ENCODE assay signal across 12 mouse cellular contexts in the genomic region with DNA sequence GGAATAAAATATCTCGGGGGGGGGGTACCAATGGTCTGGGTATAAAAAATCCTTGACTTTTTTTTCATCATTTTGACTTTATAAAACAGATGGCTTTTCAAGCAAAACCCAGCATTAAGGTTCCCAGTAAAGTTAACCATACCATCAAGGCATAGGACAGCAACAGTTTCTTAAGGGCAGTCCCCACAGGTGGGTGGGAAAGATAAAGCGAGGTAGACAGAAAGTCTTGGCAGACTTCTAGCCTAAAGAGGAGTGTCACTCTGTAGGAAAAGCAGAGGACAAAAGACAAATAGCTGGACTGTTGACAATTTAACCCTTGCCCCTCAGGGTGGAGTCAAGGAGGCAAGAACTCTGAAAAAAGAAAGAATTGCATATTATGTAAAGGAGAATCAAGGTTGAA. TPM values are rescaled to one million over a fixed set of nuclear protein-coding genes. Genes with fewer than 3 reads are reported as not detected.
DNase-seq lines count a peak whose midpoint lies in the region; ATAC-seq lines count a peak whose summit lies in the region.
"Had no signal": no experiment of that assay in that cellular context is flagged by ENCODE, and none has a peak within 500 bp of the region (broad histone marks: within the 10 kb centered on the region; RNA-seq: fewer than 3 reads in every experiment).

No protein-coding gene starts in this region.

- H3K27me3 ChIP-seq in embryonic facial prominence, embryonic 12.5 days: no peaks in the 10 kb centered on the region
- no peaks in the 10 kb centered on the region for H3K27me3 ChIP-seq in embryonic facial prominence, embryonic 10.5 days (replicated peaks; ENCODE audit: low read depth, poor library complexity, severe bottlenecking)
- H3K27me3 ChIP-seq in midbrain, embryonic 10.5 days (ENCODE audit: low read depth, poor library complexity, severe bottlenecking): no peaks in the 10 kb centered on the region
- H3K27me3 ChIP-seq in midbrain, embryonic 15.5 days (replicated peaks): no peaks in the 10 kb centered on the region
- H3K27me3 ChIP-seq in hindbrain, embryonic 15.5 days: no peaks in the 10 kb centered on the region

- 82% methylated on average over 2 of the region's 2 CpGs for WGBS in embryonic facial prominence, embryonic 12.5 days
- WGBS in embryonic facial prominence, embryonic 10.5 days: 86% methylated on average over 2 of the region's 2 CpGs
- WGBS in midbrain, embryonic 10.5 days: 89% methylated on average over 2 of the region's 2 CpGs
- 89% methylated on average over 2 of the region's 2 CpGs for WGBS in midbrain, embryonic 15.5 days
- WGBS in hindbrain, embryonic 15.5 days: 86% methylated on average over 2 of the region's 2 CpGs

- H3K4me1 ChIP-seq in embryonic facial prominence, embryonic 12.5 days: peaks cover 18% of the 10 kb centered on the region
- peaks cover 18% of the 10 kb centered on the region for H3K4me1 ChIP-seq in embryonic facial prominence, embryonic 10.5 days
- peaks cover 24% of the 10 kb centered on the region for H3K4me1 ChIP-seq in midbrain, embryonic 10.5 days
- peaks cover 22% of the 10 kb centered on the region for H3K4me1 ChIP-seq in midbrain, embryonic 15.5 days
- H3K4me1 ChIP-seq in hindbrain, embryonic 15.5 days (replicated peaks): peaks cover 25% of the 10 kb centered on the region

- H3K36me3 ChIP-seq in embryonic facial prominence, embryonic 12.5 days: no peaks in the 10 kb centered on the region
- H3K36me3 ChIP-seq in embryonic facial prominence, embryonic 10.5 days (replicated peaks): peaks cover 8% of the 10 kb centered on the region
- peaks cover 9% of the 10 kb centered on the region for H3K36me3 ChIP-seq in midbrain, embryonic 10.5 days
- no peaks in the 10 kb centered on the region for H3K36me3 ChIP-seq in midbrain, embryonic 15.5 days (replicated peaks)
- no peaks in the 10 kb centered on the region for H3K36me3 ChIP-seq in hindbrain, embryonic 15.5 days

- no peak overlapping the region for H3K27ac ChIP-seq in embryonic facial prominence, embryonic 12.5 days
- H3K27ac ChIP-seq in embryonic facial prominence, embryonic 10.5 days (replicated peaks): no peak overlapping the region
- H3K27ac ChIP-seq in midbrain, embryonic 10.5 days (replicated peaks): no peak overlapping the region
- H3K27ac ChIP-seq in midbrain, embryonic 15.5 days: no peak overlapping the region
- H3K27ac ChIP-seq in hindbrain, embryonic 15.5 days (replicated peaks): no peak overlapping the region

- no peaks in the 10 kb centered on the region for H3K9me3 ChIP-seq in embryonic facial prominence, embryonic 12.5 days
- H3K9me3 ChIP-seq in embryonic facial prominence, embryonic 10.5 days: no peaks in the 10 kb centered on the region
- no peaks in the 10 kb centered on the region for H3K9me3 ChIP-seq in midbrain, embryonic 10.5 days (replicated peaks)
- no peaks in the 10 kb centered on the region for H3K9me3 ChIP-seq in midbrain, embryonic 15.5 days
- H3K9me3 ChIP-seq in hindbrain, embryonic 15.5 days: no peaks in the 10 kb centered on the region
- H3K9me3 ChIP-seq: G1E had no signal

- ATAC-seq in embryonic facial prominence, embryonic 12.5 days (ENCODE audit: insufficient number of reproducible peaks, insufficient read depth, low FRiP score, low TSS enrichment): no peak
- ATAC-seq in midbrain, embryonic 15.5 days (replicated peaks): no peak
- ATAC-seq in hindbrain, embryonic 15.5 days (ENCODE audit: low FRiP score, low read depth): no peak
- ATAC-seq in megakaryocyte-erythroid progenitor cell, adult 5-6 weeks (replicated peaks; ENCODE audit: low FRiP score, low TSS enrichment, poor library complexity, severe bottlenecking): peak; percentile 76
- no peak for ATAC-seq in monocyte, adult 5-6 weeks (replicated peaks; ENCODE audit: insufficient number of reproducible peaks, low FRiP score, low TSS enrichment, poor library complexity, severe bottlenecking)

- H3K4me3 ChIP-seq in embryonic facial prominence, embryonic 12.5 days: no peak overlapping the region
- H3K4me3 ChIP-seq in embryonic facial prominence, embryonic 10.5 days: no peak overlapping the region
- peak overlapping the region; percentile 69 for H3K4me3 ChIP-seq in midbrain, embryonic 10.5 days
- H3K4me3 ChIP-seq in midbrain, embryonic 15.5 days: no peak overlapping the region
- no peak overlapping the region for H3K4me3 ChIP-seq in hindbrain, embryonic 15.5 days

- H3K9ac ChIP-seq in embryonic facial prominence, embryonic 12.5 days: no peak overlapping the region
- no peak overlapping the region for H3K9ac ChIP-seq in midbrain, embryonic 15.5 days
- no peak overlapping the region for H3K9ac ChIP-seq in hindbrain, embryonic 15.5 days

- peak overlapping the region; percentile 84; the same call in 1 of the 2 replicates for H3K4me2 ChIP-seq in embryonic facial prominence, embryonic 12.5 days (replicated peaks)
- H3K4me2 ChIP-seq in midbrain, embryonic 15.5 days: no peak overlapping the region
- H3K4me2 ChIP-seq in hindbrain, embryonic 15.5 days: peak overlapping the region; percentile 66; the same call in 1 of the 2 replicates

- no peak for DNase-seq in embryonic facial prominence, embryonic 10.5 days (ENCODE audit: low spot score)
- no peak for DNase-seq in midbrain, embryonic 10.5 days (ENCODE audit: low spot score)
- no peak for DNase-seq in cerebellum, adult 9-10 months
- DNase-seq: cerebellum, adult 11-12 months; kidney, postnatal 14 days; right cerebral cortex, postnatal 14 days had no signal

RNA-seq across cellular contexts. Expression of gene Acp1, which starts 1.5 kb away (rescaled TPM):
- 153 and 170 TPM in 2 replicates for polyA plus RNA-seq in embryonic facial prominence, embryonic 12.5 days (2016; fragmentation: Nextera tagmentation; extraction: Ambion mirVana)
- polyA plus RNA-seq in embryonic facial prominence, embryonic 10.5 days (2016; fragmentation: Nextera tagmentation; extraction: Ambion mirVana): 237 and 238 TPM in 2 replicates
- 227 and 241 TPM in 2 replicates for polyA plus RNA-seq in midbrain, embryonic 10.5 days (2016; fragmentation: Nextera tagmentation; extraction: Ambion mirVana)
- 102 and 105 TPM in 2 replicates for polyA plus RNA-seq in midbrain, embryonic 15.5 days (2015; fragmentation: Nextera tagmentation; extraction: Ambion mirVana)
- 98.6 and 111 TPM in 2 replicates for polyA plus RNA-seq in hindbrain, embryonic 15.5 days (2015; fragmentation: Nextera tagmentation; extraction: Ambion mirVana)
- total RNA-seq in megakaryocyte-erythroid progenitor cell, adult 5-6 weeks (2014; fragmentation: Nextera tagmentation): 85.7 and 114 TPM in 2 replicates
- total RNA-seq in megakaryocyte-erythroid progenitor cell, adult 5-6 weeks (2017): 124 and 143 TPM in 2 replicates
- 32.0 to 42.7 TPM (median 42.3 TPM) in 3 replicates for total RNA-seq in monocyte, adult 5-6 weeks (2017)

RNA-seq across cellular contexts. Expression of gene Sh3yl1, which starts 1.6 kb away (rescaled TPM):
- polyA plus RNA-seq in embryonic facial prominence, embryonic 12.5 days (2016; fragmentation: Nextera tagmentation; extraction: Ambion mirVana): 21.8 and 22.7 TPM in 2 replicates
- polyA plus RNA-seq in embryonic facial prominence, embryonic 10.5 days (2016; fragmentation: Nextera tagmentation; extraction: Ambion mirVana): 17.7 and 18.4 TPM in 2 replicates
- polyA plus RNA-seq in midbrain, embryonic 10.5 days (2016; fragmentation: Nextera tagmentation; extraction: Ambion mirVana): 15.6 and 18.9 TPM in 2 replicates
- 51.0 and 55.8 TPM in 2 replicates for polyA plus RNA-seq in midbrain, embryonic 15.5 days (2015; fragmentation: Nextera tagmentation; extraction: Ambion mirVana)
- 48.7 and 50.2 TPM in 2 replicates for polyA plus RNA-seq in hindbrain, embryonic 15.5 days (2015; fragmentation: Nextera tagmentation; extraction: Ambion mirVana)
- total RNA-seq in megakaryocyte-erythroid progenitor cell, adult 5-6 weeks (2014; fragmentation: Nextera tagmentation): 1.2 and 6.5 TPM in 2 replicates
- 1.1 and 1.3 TPM in 2 replicates for total RNA-seq in megakaryocyte-erythroid progenitor cell, adult 5-6 weeks (2017)
- 0.39 to 2.3 TPM (median 2.1 TPM) in 3 replicates for total RNA-seq in monocyte, adult 5-6 weeks (2017)

RNA-seq across cellular contexts. Expression of gene Alkal2, which starts 25.8 kb away (rescaled TPM):
- 9.1 and 15.0 TPM in 2 replicates for polyA plus RNA-seq in embryonic facial prominence, embryonic 12.5 days (2016; fragmentation: Nextera tagmentation; extraction: Ambion mirVana)
- polyA plus RNA-seq in embryonic facial prominence, embryonic 10.5 days (2016; fragmentation: Nextera tagmentation; extraction: Ambion mirVana): 4.1 and 8.7 TPM in 2 replicates
- polyA plus RNA-seq in midbrain, embryonic 10.5 days (2016; fragmentation: Nextera tagmentation; extraction: Ambion mirVana): 0.25 and 0.38 TPM in 2 replicates
- polyA plus RNA-seq in midbrain, embryonic 15.5 days (2015; fragmentation: Nextera tagmentation; extraction: Ambion mirVana): 0.23 and 0.28 TPM in 2 replicates
- polyA plus RNA-seq in hindbrain, embryonic 15.5 days (2015; fragmentation: Nextera tagmentation; extraction: Ambion mirVana): 0.83 and 1.4 TPM in 2 replicates
- not detected in 2 replicates for total RNA-seq in megakaryocyte-erythroid progenitor cell, adult 5-6 weeks (2014; fragmentation: Nextera tagmentation)
- not detected in 2 replicates for total RNA-seq in megakaryocyte-erythroid progenitor cell, adult 5-6 weeks (2017)
- not detected in 3 replicates for total RNA-seq in monocyte, adult 5-6 weeks (2017)
- total RNA-seq: G1E had no signal
- polyA plus RNA-seq: G1E had no signal
